Mouse (Mus musculus) small intestine, adult 2 months (tissue): Measurements from ENCODE around the gene Map1s.

Experiments used
- CTCF ChIP-seq: fragments of 200-500 bp; IDR thresholded peaks from 2 replicates; pipeline ENCODE4 v1.5.1; 2012; ENCODE audit warnings: low read depth, mild to moderate bottlenecking, control low read depth, inconsistent platforms, low read length, moderate library complexity, mixed read lengths; ENCODE audit not compliant: insufficient replicate concordance, insufficient read length; ENCODE audit errors: extremely low read depth
- POLR2A ChIP-seq: fragments of 200-500 bp; IDR thresholded peaks from 2 replicates; pipeline ENCODE4 v1.6.1; 2012; ENCODE audit warnings: low read depth, mild to moderate bottlenecking, control low read depth, inconsistent platforms, low read length, moderate library complexity

- no peak for TF ChIP-seq CTCF
- no peak for TF ChIP-seq POLR2A
These were observed 20.7 kb downstream of the Map1s start for GRCm38 (mm10) chr8:70926396-70926795.
